Mouse (Mus musculus) layer of hippocampus, postnatal 25 days (tissue): ENCODE measurements around the gene Rbl2. TPM values are rescaled to one million over a fixed set of nuclear protein-coding genes. Genes with fewer than 3 reads are reported as not detected.

Experiments
- DNase-seq, 2 experiments: peaks; one replicate each; pipeline ENCODE4 v3.0.0; 2022; ENCODE audit warnings: mixed read lengths in 2 of 2, low spot score in 1 of 2; ENCODE audit errors: extremely low spot score in 1 of 2
- total RNA-seq, 2 experiments: library from RNA; stranded (reverse); gene quantifications; 2 replicates each; pipeline ENCODE4 v1.2.3; 2021

The Rbl2 gene
- total RNA-seq, 2 experiments from 2014 or later, result 35.7 to 38.4 TPM

GRCm38 (mm10) chr8:91094135-91094534 is 24.3 kb downstream of the Rbl2 start:
- no peak for DNase-seq

- no peak for DNase-seq
These were observed 28.2 kb downstream of the Rbl2 start for GRCm38 (mm10) chr8:91098106-91098505.

GRCm38 (mm10) chr8:91106271-91106670 is 36.4 kb downstream of the Rbl2 start:
- DNase-seq, result no peak

- DNase-seq, result no peak
These were observed 42.1 kb downstream of the Rbl2 start for GRCm38 (mm10) chr8:91111868-91112477.

- DNase-seq, result no peak
These were observed 44.6 kb downstream of the Rbl2 start for GRCm38 (mm10) chr8:91114428-91114827.

- DNase-seq, result no peak
These were observed 45.1 kb downstream of the Rbl2 start for GRCm38 (mm10) chr8:91114910-91115309.

GRCm38 (mm10) chr8:91117537-91117936 is 47.7 kb downstream of the Rbl2 start:
- no peak for DNase-seq

- no peak for DNase-seq
These were observed 48.3 kb downstream of the Rbl2 start for GRCm38 (mm10) chr8:91118131-91118530.

GRCm38 (mm10) chr8:91124315-91124714 is 54.5 kb downstream of the Rbl2 start:
- DNase-seq, result no peak

GRCm38 (mm10) chr8:91126786-91127185 is 56.9 kb downstream of the Rbl2 start:
- no peak for DNase-seq

GRCm38 (mm10) chr8:91132731-91133130 is 62.9 kb downstream of the Rbl2 start:
- DNase-seq, result no peak

GRCm38 (mm10) chr8:91133441-91134069 is 63.7 kb downstream of the Rbl2 start:
- no peak for DNase-seq

- peak; percentile 96 to 98 for DNase-seq
These were observed 64.2 kb downstream of the Rbl2 start for GRCm38 (mm10) chr8:91134070-91134475.

GRCm38 (mm10) chr8:91134659-91135058 is 64.8 kb downstream of the Rbl2 start:
- no peak for DNase-seq

- DNase-seq, result no peak
These were observed 65.7 kb downstream of the Rbl2 start for GRCm38 (mm10) chr8:91135308-91136181.

GRCm38 (mm10) chr8:91140828-91141227 is 71.0 kb downstream of the Rbl2 start:
- DNase-seq, result no peak

- DNase-seq, result peak in 1 of 2 experiments; percentile 53
These were observed 77.9 kb downstream of the Rbl2 start for GRCm38 (mm10) chr8:91147715-91148114.

- no peak for DNase-seq
These were observed 78.9 kb downstream of the Rbl2 start for GRCm38 (mm10) chr8:91148643-91149178.

- DNase-seq, result no peak
These were observed 79.4 kb downstream of the Rbl2 start for GRCm38 (mm10) chr8:91149298-91149697.

- DNase-seq, result no peak
These were observed 81.7 kb downstream of the Rbl2 start for GRCm38 (mm10) chr8:91151531-91151930.

- no peak for DNase-seq
These were observed 84.0 kb downstream of the Rbl2 start for GRCm38 (mm10) chr8:91153831-91154230.
